Mouse (Mus musculus): ENCODE measurements around the gene Selenoo.

Gene Selenoo

GRCm38 (mm10) chr15:89125351-89125750 lies 36.5 kb downstream of the Selenoo start:
- DNase-seq (ENCODE audit: extremely low read depth, low read depth, low spot score) = no peak

GRCm38 (mm10) chr15:89126622-89127021 lies 37.7 kb downstream of the Selenoo start:
- no peak for DNase-seq (ENCODE audit: extremely low read depth, low read depth, low spot score)

- DNase-seq (ENCODE audit: extremely low read depth, low read depth, low spot score) = no peak
Observed at GRCm38 (mm10) chr15:89127364-89127940, 38.6 kb downstream of the Selenoo start.

GRCm38 (mm10) chr15:89128382-89129350 lies 39.8 kb downstream of the Selenoo start, which contains the start of gene Hdac10:
Hdac10 (minus strand) TSS chr15:89128700.
- DNase-seq (ENCODE audit: extremely low read depth, low read depth, low spot score) = no peak

- no peak for DNase-seq (ENCODE audit: extremely low read depth, low read depth, low spot score)
Observed at GRCm38 (mm10) chr15:89130245-89130644, 41.4 kb downstream of the Selenoo start.

- DNase-seq (ENCODE audit: extremely low read depth, low read depth, low spot score) = no peak
Observed at GRCm38 (mm10) chr15:89131316-89131715, 42.4 kb downstream of the Selenoo start.

GRCm38 (mm10) chr15:89136461-89137155 lies 47.7 kb downstream of the Selenoo start:
- DNase-seq (ENCODE audit: extremely low read depth, low read depth, low spot score) = no peak

- DNase-seq (ENCODE audit: extremely low read depth, low read depth, low spot score) = no peak
Observed at GRCm38 (mm10) chr15:89137378-89138045, 48.6 kb downstream of the Selenoo start.

GRCm38 (mm10) chr15:89138046-89138405 lies 49.1 kb downstream of the Selenoo start:
- no peak for DNase-seq (ENCODE audit: extremely low read depth, low read depth, low spot score)

GRCm38 (mm10) chr15:89138531-89138930 lies 49.6 kb downstream of the Selenoo start:
- no peak for DNase-seq (ENCODE audit: extremely low read depth, low read depth, low spot score)

GRCm38 (mm10) chr15:89140048-89140658 lies 51.3 kb downstream of the Selenoo start:
- peak; percentile 80 for DNase-seq (ENCODE audit: extremely low read depth, low read depth, low spot score)

GRCm38 (mm10) chr15:89140659-89141252 lies 51.9 kb downstream of the Selenoo start, which contains the start of gene Mapk12:
Mapk12 (minus strand) TSS chr15:89140703.
- DNase-seq (ENCODE audit: extremely low read depth, low read depth, low spot score) = no peak

- no peak for DNase-seq (ENCODE audit: extremely low read depth, low read depth, low spot score)
Observed at GRCm38 (mm10) chr15:89141443-89141842, 52.6 kb downstream of the Selenoo start.

GRCm38 (mm10) chr15:89141905-89142304 lies 53.0 kb downstream of the Selenoo start:
- no peak for DNase-seq (ENCODE audit: extremely low read depth, low read depth, low spot score)

GRCm38 (mm10) chr15:89143134-89143533 lies 54.2 kb downstream of the Selenoo start:
- no peak for DNase-seq (ENCODE audit: extremely low read depth, low read depth, low spot score)

GRCm38 (mm10) chr15:89144965-89145364 lies 56.1 kb downstream of the Selenoo start:
- DNase-seq (ENCODE audit: extremely low read depth, low read depth, low spot score) = no peak

- no peak for DNase-seq (ENCODE audit: extremely low read depth, low read depth, low spot score)
Observed at GRCm38 (mm10) chr15:89145813-89146350, 57.0 kb downstream of the Selenoo start.

GRCm38 (mm10) chr15:89146537-89146936 lies 57.7 kb downstream of the Selenoo start:
- DNase-seq (ENCODE audit: extremely low read depth, low read depth, low spot score) = no peak

- no peak for DNase-seq (ENCODE audit: extremely low read depth, low read depth, low spot score)
Observed at GRCm38 (mm10) chr15:89147024-89147423, 58.1 kb downstream of the Selenoo start.

- DNase-seq (ENCODE audit: extremely low read depth, low read depth, low spot score) = no peak
Observed at GRCm38 (mm10) chr15:89147456-89147855, 58.6 kb downstream of the Selenoo start.

Data from fat pad, adult 2 months (tissue).